Mouse (Mus musculus) right cerebral cortex, postnatal 36 days (tissue): ENCODE data around the gene Hectd2.

Experiments
- DNase-seq, 2 experiments: peaks; one replicate each; pipeline ENCODE4 v3.0.0; 2022; ENCODE audit warnings: low spot score in 2 of 2, mixed read lengths in 1 of 2

Hectd2 gene

DNA sequence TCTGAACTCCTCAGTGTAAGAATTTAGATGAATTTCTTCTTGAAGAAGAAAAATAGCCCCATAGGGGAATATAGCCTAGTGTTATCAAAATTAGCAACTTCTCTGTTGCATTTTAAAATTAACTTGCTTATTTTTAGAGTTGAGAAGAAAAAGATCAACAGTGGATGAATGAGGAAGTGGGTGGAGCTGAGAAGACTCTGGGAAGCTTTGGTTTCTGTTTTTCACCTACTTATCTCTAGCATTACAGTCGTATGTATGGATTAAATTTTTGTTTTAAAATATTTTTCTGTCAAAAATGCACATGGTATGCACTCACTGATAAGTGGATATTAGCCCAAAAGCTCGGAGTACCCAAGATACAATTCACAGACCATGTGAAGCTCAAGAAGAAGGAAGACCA lies 6.7 kb downstream of the Hectd2 start:
- no peak for DNase-seq

DNA sequence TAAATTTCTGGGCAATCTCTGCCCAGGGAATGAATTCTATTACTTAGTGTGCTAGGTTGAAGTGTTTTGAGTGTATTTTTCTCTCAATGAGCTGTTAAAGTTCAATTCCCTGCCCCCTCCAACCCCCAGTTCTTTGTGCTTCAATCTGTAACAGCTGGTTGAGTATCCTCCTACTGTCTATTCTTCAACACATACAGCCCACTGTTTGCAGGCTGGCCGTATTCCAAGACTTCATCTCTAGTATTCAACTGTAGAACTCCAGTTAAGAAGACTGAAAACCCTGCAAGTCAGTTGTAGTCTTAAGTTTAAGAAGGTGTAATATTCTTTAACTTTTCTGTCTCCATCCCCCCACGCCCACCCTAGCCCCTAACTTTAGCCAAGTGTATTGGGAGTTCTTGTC lies 10.0 kb downstream of the Hectd2 start:
- DNase-seq: peak; percentile 34 to 57

DNA sequence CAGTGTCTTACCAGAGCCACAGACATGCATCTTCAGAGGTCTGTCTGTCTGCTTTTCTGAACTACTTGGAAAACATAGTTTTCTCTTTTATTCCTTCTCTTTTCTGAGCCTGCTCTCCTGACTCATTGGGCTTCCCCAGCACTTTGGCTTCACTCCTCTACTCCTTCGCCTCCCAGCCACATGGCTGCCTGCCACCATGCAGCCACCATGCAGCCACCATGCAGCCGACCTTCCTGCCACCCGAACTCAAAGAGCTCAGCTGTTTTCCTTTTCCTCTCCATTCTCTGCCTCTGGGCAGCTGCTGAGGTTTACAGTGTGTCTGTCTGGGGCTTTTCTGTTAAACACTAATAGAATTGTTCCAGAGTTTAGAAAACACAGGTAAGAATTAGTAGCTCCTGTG lies 19.5 kb downstream of the Hectd2 start:
- no peak for DNase-seq

DNA sequence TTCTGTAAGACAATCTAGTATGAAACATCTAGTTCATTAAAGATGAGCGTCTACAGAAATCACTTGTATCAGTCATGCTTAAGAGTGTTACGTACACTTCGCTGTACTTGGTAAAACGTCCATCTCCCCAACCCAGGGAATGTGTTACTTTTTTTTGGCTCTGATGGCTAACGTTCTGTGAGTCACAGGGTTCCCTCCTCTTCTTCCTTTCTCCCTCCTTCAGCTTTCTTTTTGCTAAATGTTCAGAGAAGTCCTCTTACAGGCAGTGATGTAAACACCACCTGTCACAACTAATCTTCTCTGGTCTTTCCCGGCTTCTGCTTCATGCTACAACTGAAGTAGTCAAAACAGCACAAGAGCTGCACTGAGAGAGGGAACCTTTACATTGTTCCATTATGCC lies 20.7 kb downstream of the Hectd2 start:
- no peak for DNase-seq

DNA sequence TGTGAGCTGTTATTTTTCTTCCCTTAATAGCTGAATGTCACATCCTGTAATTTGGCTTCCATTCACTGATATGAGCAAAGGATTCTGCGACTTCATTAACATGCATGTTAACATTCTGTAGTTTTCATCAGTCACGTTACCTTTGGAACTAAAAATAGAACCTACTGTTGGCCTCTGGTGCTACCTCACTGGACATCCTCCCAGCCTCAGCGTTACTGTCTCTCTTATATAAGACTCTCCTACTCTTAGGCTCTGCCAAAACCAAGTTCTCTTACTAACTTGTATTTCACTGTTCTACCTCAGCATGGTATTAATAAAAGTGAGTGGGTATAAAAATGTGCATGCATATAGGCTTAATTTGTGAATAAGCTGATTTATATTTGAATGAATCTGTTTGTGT lies 26.4 kb downstream of the Hectd2 start:
- DNase-seq: no peak

DNA sequence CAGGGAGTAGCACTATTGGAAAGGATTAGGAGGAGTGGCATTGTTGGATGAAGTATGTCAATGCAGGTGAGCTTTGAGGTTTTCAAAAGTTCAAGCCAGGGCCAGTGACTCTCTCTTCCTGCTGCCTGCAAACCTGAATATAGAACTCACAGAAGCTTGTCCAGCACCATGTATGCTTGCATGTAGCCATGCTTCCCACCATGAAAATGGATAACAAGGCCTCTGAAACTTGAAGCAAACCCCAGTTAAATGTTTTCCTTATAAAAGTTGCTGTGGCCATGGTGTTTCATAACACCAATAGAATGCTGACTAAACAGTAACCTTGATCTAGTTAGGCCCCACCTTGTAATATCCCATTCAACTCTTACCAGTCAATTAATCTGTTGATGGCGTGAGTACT lies 27.7 kb downstream of the Hectd2 start:
- no peak for DNase-seq

DNA sequence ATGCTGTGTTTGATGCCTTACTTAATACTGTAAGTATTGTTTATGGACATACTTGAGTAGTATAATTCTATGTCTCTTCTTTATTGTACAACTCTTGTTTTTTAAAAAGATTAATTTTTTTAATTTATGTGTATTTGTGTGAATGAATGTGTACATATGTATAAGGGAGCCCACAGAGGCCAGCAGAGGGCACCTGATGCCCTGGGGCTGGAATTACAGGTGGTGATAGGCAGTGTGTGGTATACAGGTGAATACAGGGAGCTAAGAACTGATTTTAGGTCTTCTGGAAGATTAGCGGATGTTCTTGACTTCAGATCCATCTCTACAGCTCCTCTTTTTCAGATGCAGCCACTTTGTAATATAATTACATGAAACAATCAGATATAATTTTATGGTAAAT lies 31.1 kb downstream of the Hectd2 start:
- DNase-seq: no peak

DNA sequence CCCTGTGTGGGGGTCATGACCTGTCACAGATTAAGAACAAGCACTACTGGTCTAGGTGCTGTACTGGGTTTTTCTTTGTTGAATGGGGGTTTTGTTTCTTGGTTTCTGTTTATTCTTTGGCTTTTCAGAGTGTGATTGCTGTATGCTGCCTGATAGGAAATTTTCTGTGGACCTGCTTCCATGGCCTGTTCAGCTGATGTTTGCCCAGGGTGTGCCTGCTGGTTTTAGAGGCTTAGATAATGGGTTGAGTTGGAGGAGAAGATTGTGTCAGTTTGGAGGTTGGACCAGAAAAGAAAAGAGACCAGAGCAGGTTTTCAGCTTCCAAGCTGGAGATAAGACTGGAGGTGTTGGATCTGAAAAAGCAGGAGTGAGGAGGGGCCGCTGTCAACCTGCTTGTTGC lies 40.0 kb downstream of the Hectd2 start:
- no peak for DNase-seq

DNA sequence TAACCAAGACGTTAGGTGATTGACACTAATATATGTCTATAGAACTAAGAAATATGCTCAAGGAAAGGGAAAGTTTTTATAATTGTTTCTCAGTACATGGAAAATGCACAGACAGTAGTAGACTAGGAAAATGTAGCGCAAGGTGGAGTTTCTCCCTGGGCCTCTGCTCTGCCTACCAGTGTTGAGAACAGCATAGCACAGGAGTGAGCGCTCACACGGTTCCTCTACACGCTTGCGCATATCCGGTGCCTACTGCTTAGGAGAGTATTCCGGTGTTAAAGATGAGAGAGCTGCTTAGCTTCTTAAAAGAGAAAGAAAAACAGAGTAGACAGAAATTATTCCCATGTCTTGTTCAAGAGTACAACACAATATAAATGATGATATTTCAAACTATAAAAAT lies 47.4 kb downstream of the Hectd2 start:
- no peak for DNase-seq

DNA sequence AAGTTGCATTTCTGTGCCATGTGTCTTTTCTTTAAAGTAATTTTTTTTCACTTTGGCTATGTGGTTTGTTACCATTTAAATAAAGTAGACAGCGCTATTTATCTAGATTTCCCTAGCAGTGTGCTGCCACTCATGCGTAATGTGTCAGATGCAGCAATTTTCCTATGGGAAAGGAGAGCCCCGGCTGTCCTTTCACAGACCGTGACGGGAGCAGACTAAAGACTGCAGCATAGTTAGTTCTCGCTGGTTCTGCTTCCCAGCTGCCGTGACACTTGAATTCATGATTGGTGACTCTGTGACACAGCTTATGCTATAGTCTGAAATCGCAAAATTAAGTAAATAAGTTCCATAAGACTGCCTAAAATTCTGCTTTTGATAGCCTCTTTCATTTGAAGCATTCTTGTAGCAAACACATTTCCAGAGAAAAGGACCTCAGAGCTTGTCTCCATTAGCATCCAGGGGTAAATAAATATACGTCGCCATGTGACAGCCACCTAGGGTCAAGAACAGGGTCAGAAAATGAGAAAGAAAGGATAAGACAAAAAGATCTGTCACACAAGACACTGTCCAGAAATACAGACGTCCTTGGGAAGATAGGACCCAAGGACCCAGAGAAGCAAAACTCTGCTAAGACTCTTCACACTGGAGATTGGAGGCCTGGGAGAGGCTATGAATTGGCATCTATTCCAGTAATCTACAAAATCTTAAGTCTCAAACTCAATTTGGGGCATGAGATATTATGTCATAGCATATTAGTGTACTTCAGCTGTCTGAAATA lies 48.3 kb downstream of the Hectd2 start:
- DNase-seq: no peak

DNA sequence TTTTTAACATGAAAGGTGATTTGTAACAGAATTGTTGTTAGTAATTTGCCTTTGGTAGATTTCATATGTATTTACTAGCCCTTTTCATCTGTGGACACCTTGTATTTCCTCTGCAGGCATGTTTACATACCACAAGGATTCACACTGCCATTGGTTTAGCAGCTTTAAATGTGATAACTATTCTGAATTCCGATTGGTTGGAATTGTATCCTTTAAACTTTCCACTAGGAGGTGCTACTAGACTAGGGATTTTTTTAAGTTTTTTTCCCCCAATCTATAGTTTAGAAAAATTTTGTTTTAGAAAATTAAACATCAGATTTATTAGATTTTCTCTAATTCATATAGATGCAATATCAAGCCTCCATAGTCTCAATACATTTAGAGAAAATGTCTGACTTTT lies 51.8 kb downstream of the Hectd2 start:
- DNase-seq: no peak

DNA sequence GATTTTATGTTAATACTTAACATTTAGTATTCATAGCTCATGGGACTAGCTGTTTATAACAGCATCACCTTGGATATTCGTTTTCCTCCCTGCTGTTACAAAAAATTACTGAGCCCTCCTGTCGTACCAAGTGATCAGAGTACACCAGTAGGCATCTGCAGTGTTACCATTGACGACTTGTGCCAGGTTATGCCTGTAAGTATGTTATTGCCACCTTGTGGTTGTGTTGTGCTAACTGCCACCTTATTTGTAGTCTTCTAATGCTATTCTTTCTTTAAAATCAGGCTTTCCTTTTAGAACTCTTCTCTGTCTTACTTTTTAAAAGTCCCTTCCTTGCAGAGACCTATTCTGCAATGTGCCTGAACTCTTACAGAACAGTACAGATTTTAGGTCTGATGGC lies 54.8 kb downstream of the Hectd2 start:
- DNase-seq: no peak

DNA sequence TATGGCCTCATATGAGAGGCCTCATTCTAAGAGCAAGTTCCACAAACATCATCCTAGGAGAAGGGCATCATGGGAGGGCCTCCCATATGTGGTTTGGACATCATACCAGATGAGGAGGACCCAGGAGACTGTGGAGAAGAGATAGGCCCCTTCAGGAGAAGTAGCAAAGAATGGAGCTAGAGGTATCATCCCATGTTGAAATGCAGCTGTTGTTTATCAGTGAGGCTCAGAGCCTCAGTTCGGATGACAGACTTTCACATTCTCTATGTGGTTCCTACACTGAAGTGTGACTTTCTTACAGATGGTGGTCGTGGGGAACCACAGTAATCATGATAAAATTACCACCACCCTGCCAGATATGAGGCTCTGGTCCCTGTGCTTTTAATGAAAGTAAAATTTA lies 55.9 kb downstream of the Hectd2 start:
- no peak for DNase-seq

DNA sequence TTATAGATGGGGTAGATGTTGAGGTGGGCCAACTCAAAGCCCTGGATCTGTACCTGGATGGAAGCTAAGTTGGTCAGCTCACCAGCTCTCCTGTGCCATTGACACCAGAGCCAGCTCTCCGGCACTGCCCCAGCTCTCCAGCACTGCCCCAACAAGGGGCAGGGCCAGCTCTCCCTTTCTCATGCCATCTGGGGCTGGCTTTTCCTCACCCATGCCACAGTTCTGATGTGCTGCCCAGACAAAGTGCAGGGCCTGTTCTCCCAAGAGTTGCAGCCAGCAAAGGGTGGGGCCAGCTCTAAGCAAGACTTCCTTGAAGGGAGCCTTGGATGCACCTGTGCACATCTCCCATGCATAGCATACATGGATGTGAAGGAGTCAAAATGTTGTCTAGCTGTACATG lies 71.5 kb downstream of the Hectd2 start:
- no peak for DNase-seq

DNA sequence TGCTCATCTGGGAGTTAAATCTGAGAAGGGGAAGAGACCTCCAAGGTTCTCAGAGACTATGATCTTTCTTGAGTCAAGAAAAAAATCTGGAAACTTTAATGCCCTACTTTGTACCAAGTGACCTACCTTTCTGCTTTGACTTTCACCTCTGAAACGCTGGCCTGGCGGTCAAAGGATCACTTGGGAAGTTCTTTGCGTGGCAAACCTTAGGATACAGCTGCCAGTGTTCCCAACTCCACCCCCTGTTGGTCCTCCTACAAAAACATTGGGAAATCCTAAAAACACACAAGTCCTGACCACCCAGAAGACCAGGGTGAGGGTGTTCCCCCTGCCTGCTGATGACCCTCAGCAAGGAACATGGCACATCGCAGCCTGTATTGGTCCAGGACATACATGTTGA lies 72.4 kb downstream of the Hectd2 start:
- no peak for DNase-seq

DNA sequence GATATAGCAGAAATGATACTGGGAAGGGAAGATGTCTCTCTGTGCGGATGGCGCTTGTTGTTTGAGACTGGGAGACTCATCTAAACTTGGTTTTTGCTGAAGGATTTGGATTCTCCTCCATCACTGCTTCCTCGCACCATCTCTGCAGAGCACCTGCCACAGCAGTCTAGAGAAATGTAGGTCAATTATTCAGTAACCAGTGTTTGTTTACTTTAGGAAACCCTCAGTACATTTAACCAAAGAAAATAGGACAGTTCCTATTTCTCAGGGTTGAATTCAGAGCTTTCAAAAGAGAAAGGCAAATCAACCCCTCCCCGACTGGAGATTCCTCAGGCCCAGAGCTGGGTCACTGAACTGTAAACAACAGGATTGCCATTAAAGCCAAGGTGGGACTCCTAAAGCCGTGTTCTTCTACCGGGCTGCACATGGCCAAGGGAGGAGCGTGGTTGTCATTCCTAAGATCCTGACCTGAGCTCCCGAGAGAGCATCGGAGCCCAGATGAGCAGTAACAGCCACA lies 75.0 kb downstream of the Hectd2 start:
- DNase-seq: no peak

DNA sequence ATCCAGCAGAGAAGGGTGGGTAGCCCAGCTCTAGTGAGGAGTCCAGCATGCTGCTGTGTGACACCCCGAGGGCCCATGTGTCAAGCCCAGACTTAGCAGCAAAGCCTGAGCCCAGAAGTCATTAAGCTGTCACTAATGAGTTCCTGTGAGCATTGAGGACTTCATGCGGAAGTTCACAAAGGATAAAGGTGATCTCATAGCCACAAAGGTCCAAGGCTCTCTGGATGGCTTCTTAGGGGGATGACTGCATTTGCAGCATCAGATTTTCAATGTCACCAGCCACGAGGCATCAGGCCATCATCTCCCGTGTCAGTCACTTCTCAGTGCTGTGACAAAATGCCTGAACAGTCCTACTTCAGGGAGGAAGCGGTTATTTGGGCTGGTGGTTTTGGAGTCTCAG lies 75.9 kb downstream of the Hectd2 start:
- no peak for DNase-seq

DNA sequence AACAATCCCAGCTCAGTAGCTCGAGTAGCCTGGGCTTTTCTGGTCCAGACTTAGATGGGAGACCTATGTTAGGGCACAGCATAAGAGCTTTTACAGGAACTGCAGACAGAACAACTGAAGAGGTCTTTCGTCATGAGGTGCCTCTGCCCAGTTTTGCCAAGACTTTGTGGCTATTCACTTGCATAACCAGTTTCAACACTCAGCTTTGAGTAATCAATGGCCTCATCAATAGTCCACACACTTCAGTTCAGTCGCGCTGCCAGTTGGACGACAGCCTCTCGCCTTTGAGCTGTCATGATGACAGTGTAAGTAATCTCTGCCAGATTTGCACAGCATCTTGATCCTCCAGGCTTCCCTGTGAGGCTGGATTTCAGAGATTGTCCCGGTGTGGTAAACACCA lies 80.3 kb downstream of the Hectd2 start:
- DNase-seq: no peak

DNA sequence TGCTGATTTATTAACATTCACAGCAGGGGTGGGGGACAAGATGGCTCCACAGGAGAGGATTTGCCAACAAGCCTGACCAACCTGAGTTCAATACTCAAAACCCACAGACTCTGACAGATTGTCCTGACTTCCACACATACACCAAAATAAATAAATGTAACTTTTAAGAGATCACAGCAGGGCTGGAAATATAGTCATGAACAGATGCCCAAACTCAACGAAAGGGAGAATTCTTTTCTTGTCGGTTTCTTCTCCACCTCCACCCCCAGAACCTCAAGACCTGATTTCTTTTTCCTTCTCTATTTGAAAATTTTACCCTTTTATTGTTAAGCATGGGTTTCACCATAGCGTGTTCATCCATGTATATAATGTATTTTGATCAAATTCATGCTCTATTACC lies 82.8 kb downstream of the Hectd2 start:
- DNase-seq: no peak

DNA sequence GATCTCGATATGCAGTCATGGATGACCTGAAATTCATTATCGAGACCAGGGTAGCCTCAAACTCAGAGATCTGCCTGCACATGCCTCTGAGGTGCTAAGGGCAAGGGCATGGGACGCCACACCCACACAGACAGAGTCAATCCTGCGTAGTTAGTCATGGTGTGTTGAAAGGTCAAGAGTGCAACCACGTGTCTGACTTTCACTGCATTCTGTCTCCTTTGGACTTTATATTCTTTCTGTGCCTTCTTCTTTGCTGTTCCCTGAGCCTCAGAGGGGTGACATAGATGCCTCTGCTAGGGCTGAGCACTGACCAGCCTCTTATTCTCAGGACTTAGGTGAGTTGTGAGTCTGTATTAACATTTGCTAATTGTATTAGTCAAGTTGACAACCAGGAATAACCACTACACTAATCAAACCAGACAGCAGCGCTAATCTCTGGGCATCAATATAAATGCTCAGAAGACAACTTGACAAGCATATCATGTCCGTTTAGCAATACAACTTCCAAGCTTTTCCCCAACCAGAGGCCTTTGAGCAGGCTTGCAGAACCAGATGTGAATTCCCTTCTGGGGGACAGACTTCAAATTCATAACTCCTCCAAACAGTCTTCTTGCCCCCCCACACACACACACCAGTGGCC lies 83.6 kb downstream of the Hectd2 start:
- no peak for DNase-seq

DNA sequence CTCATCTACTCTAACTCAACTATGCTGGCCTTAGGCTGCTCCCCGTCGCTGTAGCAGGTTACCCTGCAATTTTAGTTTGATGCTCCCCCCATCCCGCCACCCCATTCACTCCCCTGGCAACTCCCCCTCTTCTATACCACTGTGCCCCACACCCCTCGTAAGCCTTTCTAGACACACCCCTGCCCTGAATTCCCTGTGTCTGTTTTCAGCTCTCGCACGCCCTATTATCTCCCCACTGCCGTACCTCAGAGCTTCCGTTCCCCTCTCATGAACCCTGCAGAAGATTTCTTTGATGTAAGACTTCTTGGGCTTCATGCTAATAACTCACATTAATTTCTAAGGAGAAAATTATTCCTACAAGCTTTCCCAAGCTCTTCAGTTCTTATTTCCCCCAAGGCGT lies 84.6 kb downstream of the Hectd2 start:
- DNase-seq: no peak

DNA sequence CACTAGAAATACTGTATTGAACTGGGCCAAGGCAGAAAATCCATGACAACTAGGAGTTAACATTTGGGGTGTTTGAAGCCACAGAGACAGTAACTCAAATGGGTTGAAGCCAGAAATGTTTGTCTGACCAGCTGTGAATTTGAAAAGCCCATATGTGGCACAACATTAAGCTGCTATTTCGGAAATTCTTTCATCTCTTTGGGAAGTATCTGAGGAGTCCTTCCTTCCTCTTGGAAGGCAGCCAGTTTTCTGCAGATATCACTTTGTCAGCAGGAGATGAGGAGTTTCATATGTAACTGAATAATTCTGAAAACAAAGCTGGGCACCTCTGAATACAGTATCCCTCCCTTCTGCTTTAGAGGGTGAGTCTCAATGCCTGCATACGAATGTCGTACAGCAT lies 86.7 kb downstream of the Hectd2 start:
- peak; percentile 18 to 26 for DNase-seq

DNA sequence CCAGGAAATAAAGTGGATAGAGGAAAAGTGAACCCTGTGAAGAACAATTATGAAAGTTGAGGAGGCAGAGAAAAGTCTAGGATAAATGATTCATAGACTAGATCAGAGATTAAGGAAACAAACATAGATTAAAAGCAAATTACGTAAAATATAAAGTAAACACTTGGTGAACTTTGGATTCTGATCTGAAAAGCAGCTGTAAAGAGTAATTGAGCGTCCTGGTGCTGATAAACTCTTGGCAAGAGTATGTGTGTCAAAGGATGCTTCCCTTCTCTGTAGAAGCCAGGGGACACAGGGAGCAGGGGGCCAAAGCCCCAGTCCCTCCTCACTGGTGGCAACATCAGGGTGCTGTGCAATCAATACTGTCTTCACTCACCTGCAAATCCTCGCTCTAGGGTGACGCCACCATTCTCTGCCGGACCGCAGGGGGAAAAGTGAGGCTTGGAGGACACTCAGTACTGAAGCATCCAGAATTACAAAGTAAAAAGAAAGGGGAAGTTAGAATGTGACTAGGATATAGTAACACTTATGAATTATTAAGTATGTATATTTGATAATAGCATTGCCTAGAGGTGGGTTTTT lies 91.0 kb downstream of the Hectd2 start:
- no peak for DNase-seq
